Mouse (Mus musculus) c-Kit-positive CD71-positive TER-119-negative erythroid progenitor cells, embryonic 14.5 days (primary cell): ENCODE data around the gene Bcar3.
A peak's percentile ranks its signal among the peaks of the same experiment; 100 is the strongest.

Experiments used
- DNase-seq: peaks from one replicate; pipeline ENCODE4 v3.0.0-alpha.2; 2013; ENCODE audit warnings: low read depth

Gene Bcar3

GRCm38 (mm10) chr3:122512725-122513375 is 218.9 kb downstream of the Bcar3 start:
- no peak for DNase-seq

DNA sequence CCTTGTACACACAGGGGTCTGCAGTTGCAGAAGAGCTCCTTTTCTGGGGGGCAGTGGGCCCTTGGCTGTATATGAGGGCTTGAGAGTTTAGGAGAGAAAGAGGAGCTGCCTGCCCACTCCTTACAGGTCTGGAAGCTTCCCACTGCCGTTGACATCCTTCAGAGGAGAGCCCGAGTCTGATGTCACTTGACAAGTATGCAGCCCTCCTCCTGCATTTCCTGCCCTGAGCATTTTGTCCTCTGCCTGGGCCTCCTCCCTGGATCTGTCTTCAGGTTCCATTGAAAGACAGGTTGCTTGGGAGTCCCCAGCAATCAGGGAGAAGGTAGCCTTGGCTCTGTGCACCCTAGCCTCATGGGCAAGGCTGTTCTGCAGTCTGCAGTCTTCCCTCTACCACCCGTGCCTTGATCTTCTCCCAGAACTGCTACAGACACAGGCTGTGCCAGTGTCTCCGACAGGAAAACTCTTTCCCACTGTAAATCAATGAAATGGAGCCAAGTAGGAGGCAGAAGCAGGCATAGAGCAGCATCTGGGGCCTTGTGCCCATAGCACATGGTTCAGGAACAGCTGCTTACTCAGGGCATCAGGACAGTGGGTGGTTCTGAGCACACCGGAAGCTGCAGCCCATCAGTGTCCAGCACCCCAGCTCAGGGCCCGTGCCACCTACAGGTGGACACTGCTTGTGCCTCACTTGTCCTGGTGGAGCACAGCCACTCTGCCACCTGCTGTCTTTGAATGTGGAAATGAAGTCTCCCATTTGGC is 221.8 kb downstream of the Bcar3 start:
- DNase-seq, result no peak

DNA sequence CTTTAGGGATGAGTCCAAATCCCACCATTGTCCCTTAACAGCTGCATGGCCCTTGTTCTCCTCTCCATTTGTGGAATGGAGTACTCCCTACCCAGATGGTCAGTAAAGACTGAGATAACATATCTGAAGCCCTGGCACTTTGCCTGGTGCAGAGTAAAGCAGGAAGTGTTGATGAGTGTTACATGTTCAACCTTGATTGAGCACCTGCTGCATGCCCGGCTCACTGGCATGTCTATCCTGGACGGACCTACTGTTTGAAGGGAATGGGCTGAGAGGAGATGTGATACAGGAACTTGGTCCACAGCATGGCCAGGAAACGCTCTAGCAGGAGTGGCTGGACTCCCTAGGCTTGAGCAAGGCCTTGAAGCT is 222.4 kb downstream of the Bcar3 start:
- no peak for DNase-seq

DNA sequence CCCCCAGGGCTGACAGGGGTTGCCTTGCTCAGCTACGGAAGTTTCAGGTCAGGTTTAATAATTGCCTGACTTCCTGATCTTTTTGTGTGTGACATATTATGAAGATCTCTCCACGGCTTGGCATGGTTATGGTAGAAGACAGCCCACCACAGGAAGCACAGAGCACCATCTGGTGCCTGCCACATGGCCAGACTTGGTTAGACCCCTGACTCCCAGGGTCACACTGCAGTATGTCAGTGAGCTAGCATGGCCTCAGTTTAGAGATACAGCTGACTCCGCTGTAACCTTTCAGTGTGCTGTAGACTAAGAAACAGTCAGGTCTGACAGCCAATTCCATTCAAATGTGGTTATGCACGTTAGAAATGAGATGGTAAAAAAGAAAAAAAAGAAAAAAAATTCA is 223.8 kb downstream of the Bcar3 start:
- no peak for DNase-seq

GRCm38 (mm10) chr3:122518231-122518736 is 224.3 kb downstream of the Bcar3 start:
- no peak for DNase-seq

DNA sequence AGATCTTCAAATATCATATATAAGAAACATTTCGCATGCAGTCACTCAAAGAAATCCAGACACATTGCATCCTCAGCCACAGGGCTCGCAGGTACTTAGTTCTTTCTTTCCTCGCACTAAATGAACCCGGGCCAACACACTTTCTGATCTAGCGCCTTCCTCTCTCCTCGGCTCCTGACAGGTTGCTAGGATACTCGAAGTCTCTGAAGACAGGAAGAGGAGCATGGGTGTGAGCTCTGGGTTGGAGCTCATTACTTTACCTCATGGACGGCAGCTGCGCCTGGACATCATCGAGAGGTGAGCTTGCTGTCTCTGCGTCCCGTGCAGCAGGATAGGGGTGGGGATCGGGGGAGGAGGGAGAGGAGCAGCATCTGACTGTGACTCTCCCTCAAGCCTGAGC is 225.1 kb downstream of the Bcar3 start:
- no peak for DNase-seq

DNA sequence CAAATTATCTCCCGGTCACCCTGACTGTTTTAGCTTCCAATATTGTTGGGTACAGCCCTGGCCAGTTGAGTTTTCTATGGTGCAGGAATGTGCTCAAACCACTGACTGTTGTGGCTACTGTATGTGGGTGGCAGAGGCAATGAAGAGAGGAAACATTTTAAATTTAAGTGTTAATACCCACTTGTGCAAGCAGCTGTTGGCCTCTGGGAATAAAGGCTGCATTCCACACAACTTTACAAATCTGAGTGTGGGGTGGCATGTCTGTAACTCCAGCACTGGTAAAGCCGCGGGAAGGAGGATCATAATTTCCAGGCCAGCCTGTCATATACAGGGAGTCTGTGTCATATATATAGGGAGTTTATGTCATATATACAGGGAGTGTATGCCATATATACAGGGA is 226.4 kb downstream of the Bcar3 start:
- no peak for DNase-seq

DNA sequence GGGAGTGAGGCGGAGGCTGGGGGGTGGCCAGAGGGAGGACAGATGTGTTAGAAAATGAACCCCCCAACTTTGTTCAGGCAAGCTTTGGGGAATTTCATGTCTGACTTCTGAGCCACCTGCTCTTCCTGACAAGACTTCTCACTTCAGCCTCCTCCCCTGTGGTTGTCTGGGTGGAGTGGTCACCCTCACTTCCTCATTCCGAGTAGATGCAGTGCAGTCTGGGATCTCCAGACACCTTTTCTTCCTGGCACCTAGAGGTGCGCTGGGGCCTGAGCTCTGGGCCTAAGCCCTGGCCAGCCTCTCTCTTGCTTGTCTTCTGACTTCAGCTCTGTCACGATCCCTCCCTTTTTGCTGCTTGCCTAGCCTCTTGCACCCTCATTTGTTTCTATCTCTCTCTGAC is 226.9 kb downstream of the Bcar3 start:
- no peak for DNase-seq

GRCm38 (mm10) chr3:122521294-122521693 is 227.4 kb downstream of the Bcar3 start:
- no peak for DNase-seq

DNA sequence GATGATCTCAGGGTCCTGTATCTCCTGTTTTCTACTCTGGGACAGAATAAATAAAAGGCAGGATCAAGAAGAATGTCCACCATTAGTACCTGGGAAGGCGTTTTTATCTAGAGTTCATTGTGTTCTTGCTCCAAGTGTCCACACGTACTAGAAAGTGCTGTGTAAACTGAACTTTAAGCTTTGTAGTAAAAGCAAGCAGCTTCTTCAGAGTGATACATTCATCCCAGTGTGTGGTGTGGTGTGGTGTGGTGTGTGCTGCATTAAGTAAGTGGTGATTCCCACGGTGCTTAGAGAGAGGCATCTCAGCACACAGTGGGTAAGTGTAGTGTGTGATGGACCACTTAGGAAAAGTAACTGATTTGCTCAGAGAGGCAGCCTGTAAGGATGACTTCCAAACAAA is 234.5 kb downstream of the Bcar3 start:
- DNase-seq, result no peak

GRCm38 (mm10) chr3:122535938-122536703 is 242.2 kb downstream of the Bcar3 start:
- DNase-seq, result no peak

DNA sequence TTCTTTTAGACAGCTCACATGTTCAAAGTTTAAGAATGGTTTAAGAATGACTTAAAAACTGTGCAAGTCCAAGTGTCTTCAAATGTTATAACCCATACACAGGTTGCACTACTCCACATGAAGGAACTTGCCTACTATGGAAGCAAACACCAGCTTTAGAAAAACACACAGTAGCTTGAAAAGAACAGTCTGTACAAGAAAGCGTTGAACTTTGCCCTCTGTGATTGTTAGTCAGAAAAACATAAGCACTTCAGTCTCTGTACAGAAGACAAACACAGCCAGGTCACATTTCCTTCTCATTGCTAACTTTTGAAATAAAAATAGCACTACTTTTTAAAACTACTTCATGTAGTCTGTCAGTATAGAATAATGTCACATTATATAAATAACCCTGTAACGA is 244.9 kb downstream of the Bcar3 start:
- no peak for DNase-seq

- DNase-seq, result no peak
These were observed 246.2 kb downstream of the Bcar3 start for GRCm38 (mm10) chr3:122539961-122540690.

DNA sequence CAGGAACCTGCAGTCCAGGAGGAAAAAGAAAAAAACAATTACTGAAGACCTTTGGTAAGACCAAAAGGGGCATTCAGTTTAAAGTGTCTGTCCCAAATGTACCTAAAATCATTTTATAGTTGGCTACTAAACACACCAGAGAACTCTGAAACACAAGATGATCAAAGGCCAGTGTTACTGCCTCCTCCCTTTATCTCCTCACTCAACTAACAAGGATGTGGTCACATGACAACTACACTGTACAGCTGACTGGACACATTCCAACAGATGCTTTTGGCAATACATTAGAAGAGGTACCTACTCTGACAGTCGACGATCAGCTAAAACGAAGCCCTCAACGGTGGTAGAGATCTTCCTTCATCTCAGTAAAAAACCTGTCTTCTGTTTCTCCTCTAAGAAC is 247.0 kb downstream of the Bcar3 start:
- no peak for DNase-seq

GRCm38 (mm10) chr3:122545346-122545745 is 251.4 kb downstream of the Bcar3 start:
- no peak for DNase-seq

GRCm38 (mm10) chr3:122547469-122547868 is 253.5 kb downstream of the Bcar3 start:
- peak; percentile 10 for DNase-seq

DNA sequence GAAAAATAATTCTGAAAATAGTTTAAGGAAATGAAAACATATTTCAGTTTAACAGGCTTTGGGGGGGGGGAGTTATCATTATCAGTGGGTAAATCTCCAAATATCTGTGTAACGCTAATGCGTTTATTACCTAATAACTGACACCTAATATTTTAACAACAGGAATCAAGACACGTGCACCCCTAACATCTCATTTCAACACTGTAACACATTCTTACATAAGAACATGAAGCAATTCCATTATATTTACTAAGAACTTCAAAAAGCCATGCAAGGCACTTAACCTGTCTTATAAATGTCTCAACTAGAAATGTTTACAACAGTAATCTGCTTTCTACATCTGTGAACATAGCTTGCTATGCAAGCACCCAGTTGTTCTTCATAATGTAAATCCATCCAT is 257.2 kb downstream of the Bcar3 start:
- DNase-seq, result no peak

- no peak for DNase-seq
These were observed 263.8 kb downstream of the Bcar3 start for GRCm38 (mm10) chr3:122557766-122558165.

DNA sequence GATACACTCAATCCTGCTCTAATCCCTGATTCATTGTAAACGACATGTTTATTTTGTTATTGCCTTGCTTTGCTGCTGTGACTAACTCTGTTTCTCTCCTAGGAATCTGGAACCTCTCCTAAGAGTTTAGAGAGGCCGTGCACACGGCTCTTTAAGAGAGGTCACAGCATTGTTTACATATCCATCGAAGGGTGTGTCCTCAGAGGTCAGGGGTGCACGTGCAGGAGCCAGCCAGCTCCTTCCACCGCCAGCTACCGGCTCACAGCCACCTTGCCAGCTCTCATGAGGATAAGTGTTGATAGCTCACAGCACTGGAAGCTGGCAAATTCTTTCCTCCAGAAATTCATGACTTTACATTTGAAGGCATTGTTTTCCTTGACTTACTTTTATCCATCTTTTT is 271.3 kb downstream of the Bcar3 start:
- no peak for DNase-seq

- no peak for DNase-seq
These were observed 272.2 kb downstream of the Bcar3 start for GRCm38 (mm10) chr3:122566112-122566511.

DNA sequence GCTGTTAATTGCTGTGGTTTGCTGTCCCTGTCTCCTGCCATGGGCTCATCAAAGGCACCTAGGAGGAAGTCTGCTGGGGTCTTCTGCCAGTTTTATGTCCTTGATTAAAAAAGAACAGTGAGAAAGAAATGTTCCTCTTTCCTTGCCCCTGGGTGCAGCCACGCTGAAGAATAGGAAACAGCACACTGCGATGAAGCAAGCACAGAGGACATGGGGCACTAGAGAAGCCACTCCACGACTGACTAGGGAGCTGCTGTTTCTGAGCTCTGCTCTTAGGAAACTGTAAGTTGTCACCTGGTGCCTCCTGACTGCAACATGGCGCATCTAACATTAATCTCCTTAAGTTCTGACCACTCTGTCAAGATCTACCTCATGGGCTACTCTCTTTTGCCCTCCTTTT is 272.6 kb downstream of the Bcar3 start:
- no peak for DNase-seq
